Mouse (Mus musculus) lung, postnatal 25 days (tissue): Measurements from ENCODE around the gene Itih4.
A peak's percentile ranks its signal among the peaks of the same experiment; 100 is the strongest.

Experiments
- DNase-seq: peaks from one replicate; pipeline ENCODE4 v3.0.0; 2022; ENCODE audit warnings: low spot score

Gene Itih4

GRCm38 (mm10) chr14:30943860-30944674 lies 57.8 kb downstream of the Itih4 start:
- DNase-seq: peak; percentile 82

- DNase-seq: no peak
These were observed 58.5 kb downstream of the Itih4 start for GRCm38 (mm10) chr14:30944745-30945144.

DNA sequence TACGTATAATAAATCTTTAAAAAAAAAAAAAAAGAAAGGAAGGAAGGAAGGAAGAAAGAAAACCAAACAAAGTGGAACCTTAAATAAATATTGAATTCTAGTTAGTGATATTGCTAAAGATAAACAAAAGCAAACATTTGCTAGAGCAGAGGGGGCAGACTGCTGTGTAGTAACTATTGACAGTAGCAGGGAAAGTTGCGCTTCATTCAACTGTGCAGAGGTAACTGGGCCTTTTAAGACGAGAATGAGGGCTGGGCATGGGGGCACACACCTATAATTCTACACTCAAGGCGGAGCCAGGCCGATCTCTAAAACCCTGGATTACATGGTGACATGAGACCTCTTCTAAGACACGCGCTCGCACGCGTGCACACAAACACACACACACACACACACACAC lies 63.7 kb downstream of the Itih4 start:
- DNase-seq: no peak

GRCm38 (mm10) chr14:30951154-30951825 lies 65.0 kb downstream of the Itih4 start, which contains the start of gene Nek4:
TSS of gene Nek4 (plus strand) at chr14:30951377.
- DNase-seq: peak; percentile 98
